Mouse (Mus musculus): Measurements from ENCODE around the gene Sf1. TPM values are rescaled to one million over a fixed set of nuclear protein-coding genes. Genes with fewer than 3 reads are reported as not detected.

Sf1 gene
- 99.0 and 171 TPM in 2 replicates for polyA plus RNA-seq (2012; rRNA removed)

DNA sequence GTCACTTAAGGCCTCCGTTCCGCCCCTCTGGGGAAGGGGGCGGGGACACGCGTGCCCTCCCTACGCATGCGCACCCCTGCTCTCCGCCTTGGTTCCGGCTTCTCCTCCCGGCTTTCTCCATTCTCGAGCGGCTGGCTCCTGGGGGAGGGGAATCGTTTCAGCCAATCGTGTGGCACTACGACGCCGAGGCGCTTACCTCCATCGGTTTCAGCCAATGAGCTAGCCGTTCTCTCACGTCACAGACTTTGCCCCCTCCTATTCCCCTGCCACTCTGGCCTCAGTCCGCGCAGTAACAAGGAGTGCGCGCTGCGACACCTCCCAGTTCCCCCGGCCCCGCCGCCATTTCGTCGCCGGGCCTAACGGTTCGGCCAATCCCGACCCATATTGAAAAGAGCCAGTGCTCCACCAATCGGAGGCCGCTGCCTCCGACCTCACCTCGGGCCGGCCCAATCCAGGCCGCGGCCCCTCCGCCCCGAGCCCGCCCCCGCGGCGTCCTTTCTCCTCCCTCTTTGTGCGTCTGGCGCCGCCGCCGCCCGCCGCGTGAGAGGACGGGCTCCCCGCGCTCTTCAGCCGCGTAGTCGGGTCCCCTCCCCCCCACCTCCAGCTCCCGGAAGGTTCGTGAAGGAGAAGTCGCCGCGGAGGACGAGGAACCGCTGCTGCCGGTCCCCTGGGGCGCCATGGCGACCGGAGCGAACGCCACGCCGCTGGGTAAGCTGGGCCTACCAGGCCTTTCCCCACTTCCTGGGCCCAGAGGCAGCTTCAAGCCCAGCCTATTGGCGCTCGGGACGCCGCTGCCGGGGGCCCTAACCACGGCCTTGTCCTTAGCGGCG lies at the start of gene Sf1:
Sf1 (plus strand) TSS at position 280 of the 830 bp plus-strand sequence.
- WGBS, result under 1% methylated on average over 84 of the region's 85 CpGs
- TF ChIP-seq POLR2A (IDR thresholded peaks at IDR 0.05; ENCODE audit: low read depth, low read length) (peak; percentile 75), CTCF (IDR thresholded peaks at IDR 0.05; ENCODE audit: extremely low read depth, insufficient read length, insufficient replicate concordance, low read depth, low read length) (no peak)
- Histone ChIP-seq H3K27me3 (ENCODE audit: control insufficient read depth, insufficient read depth, low read length) (no peaks in the 10 kb centered on the region), H3K4me1 (ENCODE audit: control insufficient read depth, insufficient read depth, insufficient read length, low read length) (no peaks in the 10 kb centered on the region; the same call in 1 of the 2 replicates), H3K4me3 (ENCODE audit: low read depth, low read length) (peak within 1 kb of the TSS; percentile 92), H3K27ac (ENCODE audit: insufficient read depth, low read depth, low read length) (peak within 1 kb of the TSS; percentile 91), H3K36me3 (ENCODE audit: control insufficient read depth, insufficient read depth, low read length) (peaks cover 30% of the 10 kb centered on the region)

DNA sequence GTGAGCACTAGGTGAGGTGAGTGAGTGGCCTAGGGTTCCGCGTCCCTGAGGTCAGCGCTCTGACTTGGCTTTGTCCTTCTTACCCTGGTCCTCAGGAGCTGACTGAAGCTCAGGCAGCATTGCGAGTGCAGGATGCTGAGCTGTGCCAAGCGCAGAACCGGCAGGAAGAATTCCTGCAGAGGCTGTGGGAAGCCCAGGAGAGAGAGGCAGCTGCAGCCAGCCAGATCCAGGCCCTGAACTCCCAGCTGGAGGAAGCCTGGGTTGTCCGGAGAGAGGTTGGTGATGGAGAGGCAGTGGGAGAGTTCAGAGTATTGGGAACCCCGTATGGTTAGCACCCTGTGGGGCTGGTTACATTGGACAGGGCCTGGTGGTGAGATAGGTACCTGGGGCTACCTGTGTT lies 49.7 kb upstream of the Sf1 start:
- Histone ChIP-seq H3K36me3 (ENCODE audit: control insufficient read depth, insufficient read depth, low read length) (peaks cover 85% of the 10 kb centered on the region), H3K4me1 (ENCODE audit: control insufficient read depth, insufficient read depth, insufficient read length, low read length) (peaks cover 5% of the 10 kb centered on the region; the same call in 1 of the 2 replicates), H3K27ac (ENCODE audit: insufficient read depth, low read depth, low read length) (no peak overlapping the region), H3K4me3 (ENCODE audit: low read depth, low read length) (no peak overlapping the region), H3K27me3 (ENCODE audit: control insufficient read depth, insufficient read depth, low read length) (no peaks in the 10 kb centered on the region)
- TF ChIP-seq CTCF (IDR thresholded peaks at IDR 0.05; ENCODE audit: extremely low read depth, insufficient read length, insufficient replicate concordance, low read depth, low read length) (no peak), POLR2A (IDR thresholded peaks at IDR 0.05; ENCODE audit: low read depth, low read length) (no peak)
- WGBS, result 91% methylated on average over 8 of the region's 8 CpGs

DNA sequence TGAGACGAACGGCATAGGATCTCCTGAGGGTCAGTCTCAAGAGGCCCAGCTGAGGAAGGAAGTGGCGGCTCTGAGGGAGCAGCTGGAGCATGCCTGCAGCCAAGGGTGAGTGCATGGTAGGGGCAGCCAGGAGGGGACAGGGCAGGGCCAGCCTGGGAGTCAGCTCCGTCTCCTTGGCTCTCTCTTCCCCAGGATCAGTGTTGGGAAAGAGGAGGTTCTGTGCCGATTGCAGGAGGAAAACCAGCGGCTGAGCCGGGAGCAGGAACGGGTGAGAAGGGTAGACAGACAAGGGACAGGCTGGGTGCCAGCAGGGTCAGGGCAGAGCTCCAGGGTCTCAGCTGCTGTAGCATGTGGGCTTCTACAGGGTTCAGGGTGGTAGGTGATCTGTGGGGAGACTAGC lies 49.0 kb upstream of the Sf1 start:
- Histone ChIP-seq H3K36me3 (ENCODE audit: control insufficient read depth, insufficient read depth, low read length) (peaks cover 89% of the 10 kb centered on the region), H3K4me1 (ENCODE audit: control insufficient read depth, insufficient read depth, insufficient read length, low read length) (peaks cover 5% of the 10 kb centered on the region; the same call in 1 of the 2 replicates), H3K4me3 (ENCODE audit: low read depth, low read length) (no peak overlapping the region), H3K27ac (ENCODE audit: insufficient read depth, low read depth, low read length) (no peak overlapping the region), H3K27me3 (ENCODE audit: control insufficient read depth, insufficient read depth, low read length) (no peaks in the 10 kb centered on the region)
- TF ChIP-seq CTCF (IDR thresholded peaks at IDR 0.05; ENCODE audit: extremely low read depth, insufficient read length, insufficient replicate concordance, low read depth, low read length) (no peak), POLR2A (IDR thresholded peaks at IDR 0.05; ENCODE audit: low read depth, low read length) (no peak)
- WGBS, result 78% methylated on average over 8 of the region's 8 CpGs

DNA sequence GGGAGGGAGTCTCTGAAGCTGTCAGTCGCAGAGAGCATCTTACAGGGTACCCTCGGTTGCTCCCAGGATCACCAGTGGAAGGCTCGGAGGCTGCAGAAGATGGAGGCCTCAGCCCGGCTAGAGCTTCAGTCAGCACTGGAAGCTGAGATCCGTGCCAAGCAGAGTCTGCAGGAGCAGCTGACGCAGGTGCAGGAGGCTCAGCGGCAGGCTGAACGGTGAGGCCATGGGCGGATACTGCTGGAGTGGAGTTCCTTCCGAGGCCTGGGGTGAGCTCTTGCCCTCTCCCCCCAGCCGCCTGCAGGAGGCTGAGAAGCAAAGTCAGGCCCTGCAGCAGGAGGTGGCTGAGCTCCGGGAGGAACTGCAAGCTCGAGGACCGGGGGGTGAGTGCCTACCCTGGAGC lies 47.9 kb upstream of the Sf1 start:
- Histone ChIP-seq H3K36me3 (ENCODE audit: control insufficient read depth, insufficient read depth, low read length) (peaks cover 94% of the 10 kb centered on the region), H3K27ac (ENCODE audit: insufficient read depth, low read depth, low read length) (no peak overlapping the region), H3K27me3 (ENCODE audit: control insufficient read depth, insufficient read depth, low read length) (no peaks in the 10 kb centered on the region), H3K4me3 (ENCODE audit: low read depth, low read length) (no peak overlapping the region), H3K4me1 (ENCODE audit: control insufficient read depth, insufficient read depth, insufficient read length, low read length) (peaks cover 5% of the 10 kb centered on the region; the same call in 1 of the 2 replicates)
- TF ChIP-seq CTCF (IDR thresholded peaks at IDR 0.05; ENCODE audit: extremely low read depth, insufficient read length, insufficient replicate concordance, low read depth, low read length) (no peak), POLR2A (IDR thresholded peaks at IDR 0.05; ENCODE audit: low read depth, low read length) (no peak)
- 83% methylated on average over 14 of the region's 14 CpGs for WGBS

DNA sequence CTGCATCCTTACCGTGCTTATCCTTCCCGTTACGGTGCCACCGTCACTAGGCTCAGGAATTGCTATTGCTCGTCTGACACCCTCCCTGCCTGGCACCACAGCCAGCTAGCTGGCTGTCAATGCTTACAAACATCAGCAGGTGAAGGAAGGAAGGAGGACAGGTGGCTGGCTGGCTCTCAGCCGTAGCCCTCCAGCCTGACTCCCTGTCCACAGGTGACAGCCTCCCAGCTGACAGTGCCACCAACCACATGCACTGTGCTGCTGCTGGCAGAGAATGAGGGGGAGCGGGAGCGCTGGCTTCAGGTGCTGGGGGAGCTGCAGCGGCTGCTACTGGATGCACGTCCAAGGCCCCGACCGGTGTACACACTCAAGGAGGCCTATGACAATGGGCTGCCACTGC lies 45.3 kb upstream of the Sf1 start:
- H3K27me3 ChIP-seq (ENCODE audit: control insufficient read depth, insufficient read depth, low read length), result no peaks in the 10 kb centered on the region
- peaks cover 3% of the 10 kb centered on the region; the same call in 1 of the 2 replicates for H3K4me1 ChIP-seq (ENCODE audit: control insufficient read depth, insufficient read depth, insufficient read length, low read length)
- WGBS, result 87% methylated on average over 12 of the region's 12 CpGs
- TF ChIP-seq POLR2A (IDR thresholded peaks at IDR 0.05; ENCODE audit: low read depth, low read length), result no peak
- TF ChIP-seq CTCF (IDR thresholded peaks at IDR 0.05; ENCODE audit: extremely low read depth, insufficient read length, insufficient replicate concordance, low read depth, low read length), result no peak
- H3K4me3 ChIP-seq (ENCODE audit: low read depth, low read length), result no peak overlapping the region
- peaks cover 88% of the 10 kb centered on the region for H3K36me3 ChIP-seq (ENCODE audit: control insufficient read depth, insufficient read depth, low read length)
- no peak overlapping the region for H3K27ac ChIP-seq (ENCODE audit: insufficient read depth, low read depth, low read length)

DNA sequence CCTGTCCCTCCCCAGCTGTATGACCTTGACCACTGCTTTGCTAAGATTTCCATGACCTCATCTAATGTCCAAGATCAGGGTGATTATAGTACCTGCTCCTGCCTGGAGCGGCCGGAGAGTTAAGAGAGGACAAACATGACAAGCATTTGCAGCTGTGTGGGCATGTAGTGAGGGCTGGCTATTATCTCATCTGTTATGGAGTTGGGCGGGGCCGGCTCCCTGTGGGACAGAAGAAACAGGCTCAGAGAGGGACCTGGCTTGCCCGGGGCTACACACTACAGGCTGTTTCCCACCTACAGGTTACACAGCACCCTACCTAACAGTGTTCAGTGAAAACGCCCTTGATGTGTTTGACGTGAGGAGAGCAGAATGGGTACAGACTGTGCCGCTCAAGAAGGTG lies 42.1 kb upstream of the Sf1 start:
- TF ChIP-seq POLR2A (IDR thresholded peaks at IDR 0.05; ENCODE audit: low read depth, low read length) (no peak), CTCF (IDR thresholded peaks at IDR 0.05; ENCODE audit: extremely low read depth, insufficient read length, insufficient replicate concordance, low read depth, low read length) (no peak)
- Histone ChIP-seq H3K4me3 (ENCODE audit: low read depth, low read length) (no peak overlapping the region), H3K36me3 (ENCODE audit: control insufficient read depth, insufficient read depth, low read length) (peaks cover 86% of the 10 kb centered on the region), H3K4me1 (ENCODE audit: control insufficient read depth, insufficient read depth, insufficient read length, low read length) (peaks cover 3% of the 10 kb centered on the region; the same call in 1 of the 2 replicates), H3K27me3 (ENCODE audit: control insufficient read depth, insufficient read depth, low read length) (no peaks in the 10 kb centered on the region), H3K27ac (ENCODE audit: insufficient read depth, low read depth, low read length) (0 out of 2 replicates have a peak overlapping the region, but pooled peaks have one; percentile 7)
- WGBS, result 58% methylated on average over 8 of the region's 8 CpGs
